ENCODE assay signal across 18 mouse cellular contexts in the genomic region with DNA sequence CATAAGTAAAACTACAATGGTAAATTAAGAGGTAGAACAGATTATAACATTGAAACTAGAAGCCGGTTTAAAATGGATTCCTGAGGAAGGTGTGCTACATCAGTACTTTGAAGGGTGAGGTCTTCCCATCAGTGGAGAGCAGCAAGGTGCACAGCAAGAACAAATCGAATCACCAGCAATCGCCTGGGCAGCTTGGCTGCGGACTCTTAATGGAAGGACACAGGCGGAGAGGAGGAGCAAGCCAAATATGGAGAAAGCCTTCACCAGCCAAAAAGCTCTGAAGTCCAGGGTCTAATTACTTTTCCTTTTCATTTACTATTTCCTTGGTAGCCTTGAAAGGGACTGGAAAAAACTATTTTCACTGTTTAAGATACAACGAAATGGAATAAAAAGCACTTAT.
"Had no signal": no experiment of that assay in that cellular context is flagged by ENCODE, and none has a peak within 500 bp of the region (broad histone marks: within the 10 kb centered on the region; RNA-seq: fewer than 3 reads in every experiment).

No protein-coding gene starts in this region.

- H3K9me3 ChIP-seq: midbrain, embryonic 10.5 days; midbrain, embryonic 13.5 days; neural tube, embryonic 13.5 days; neural tube, embryonic 15.5 days had no signal

- H3K27me3 ChIP-seq: midbrain, embryonic 13.5 days; neural tube, embryonic 13.5 days; neural tube, embryonic 15.5 days had no signal

- H3K36me3 ChIP-seq: midbrain, embryonic 10.5 days; midbrain, embryonic 13.5 days; neural tube, embryonic 13.5 days; neural tube, embryonic 15.5 days had no signal

- H3K27ac ChIP-seq: midbrain, embryonic 10.5 days; midbrain, embryonic 13.5 days; neural tube, embryonic 13.5 days; neural tube, embryonic 15.5 days had no signal

- DNase-seq: lung, adult 18-20 months; lung, embryonic 14.5 days; lung, postnatal 10 days; lung, postnatal 4 days; retina, postnatal 1 day; right cerebral cortex, adult 18-20 months; right cerebral cortex, postnatal 25 days; right cerebral cortex, postnatal 4 days; spleen, adult 18-20 months; thymus, adult 18-20 months; thymus, postnatal 14 days; thymus, postnatal 36 days had no signal

- H3K9ac ChIP-seq: lung, embryonic 14.5 days; midbrain, embryonic 13.5 days; neural tube, embryonic 13.5 days; neural tube, embryonic 15.5 days had no signal

- H3K4me3 ChIP-seq: midbrain, embryonic 10.5 days; midbrain, embryonic 13.5 days; myocyte; neural tube, embryonic 13.5 days; neural tube, embryonic 15.5 days had no signal

- H3K4me2 ChIP-seq: lung, embryonic 14.5 days; midbrain, embryonic 13.5 days; neural tube, embryonic 13.5 days; neural tube, embryonic 15.5 days had no signal

- ATAC-seq: midbrain, embryonic 13.5 days; midbrain, embryonic 16.5 days had no signal
